Mouse (Mus musculus) gastrocnemius, adult 8-10 months (tissue): Measurements from ENCODE around the gene Mrnip. TPM values are rescaled to one million over a fixed set of nuclear protein-coding genes. Genes with fewer than 3 reads are reported as not detected.

ENCODE experiments used
- DNase-seq, 2 experiments: peaks; one replicate each; pipeline ENCODE4 v3.0.0; 2022; ENCODE audit warnings: low spot score in 2 of 2
- total RNA-seq, 4 experiments: library from RNA; stranded (reverse); gene quantifications; 2 replicates each; pipeline ENCODE4 v1.2.4; 2022

Mrnip gene
- total RNA-seq, 4 experiments from 2014 or later, result 2.4 to 2.9 (median 2.6) TPM

GRCm38 (mm10) chr11:50159347-50159746 lies 14.9 kb upstream of the Mrnip start:
- no peak for DNase-seq

GRCm38 (mm10) chr11:50161578-50162304 lies 12.5 kb upstream of the Mrnip start:
- peak; percentile 31 to 41 for DNase-seq

- no peak for DNase-seq
Observed at GRCm38 (mm10) chr11:50162338-50163050, 11.8 kb upstream of the Mrnip start.

GRCm38 (mm10) chr11:50168352-50168751 lies 5.9 kb upstream of the Mrnip start:
- DNase-seq, result no peak

GRCm38 (mm10) chr11:50174730-50175187 lies 515 bp downstream of the Mrnip start:
- peak; percentile 97 to 98 for DNase-seq

GRCm38 (mm10) chr11:50176351-50176750 lies 2.1 kb downstream of the Mrnip start:
- DNase-seq, result no peak

GRCm38 (mm10) chr11:50177111-50177510 lies 2.9 kb downstream of the Mrnip start:
- no peak for DNase-seq

GRCm38 (mm10) chr11:50178532-50179488 lies 4.6 kb downstream of the Mrnip start:
- no peak for DNase-seq

- no peak for DNase-seq
Observed at GRCm38 (mm10) chr11:50180478-50181231, 6.4 kb downstream of the Mrnip start.

GRCm38 (mm10) chr11:50182702-50183101 lies 8.5 kb downstream of the Mrnip start:
- no peak for DNase-seq

- no peak for DNase-seq
Observed at GRCm38 (mm10) chr11:50184788-50185187, 10.5 kb downstream of the Mrnip start.

- DNase-seq, result no peak
Observed at GRCm38 (mm10) chr11:50188682-50189081, 14.4 kb downstream of the Mrnip start.

GRCm38 (mm10) chr11:50190362-50190761 lies 16.1 kb downstream of the Mrnip start:
- DNase-seq, result no peak

GRCm38 (mm10) chr11:50192278-50192677 lies 18.0 kb downstream of the Mrnip start:
- no peak for DNase-seq

- no peak for DNase-seq
Observed at GRCm38 (mm10) chr11:50194070-50194469, 19.8 kb downstream of the Mrnip start.

- no peak for DNase-seq
Observed at GRCm38 (mm10) chr11:50194793-50195192, 20.5 kb downstream of the Mrnip start.

- no peak for DNase-seq
Observed at GRCm38 (mm10) chr11:50197500-50197899, 23.3 kb downstream of the Mrnip start.

- no peak for DNase-seq
Observed at GRCm38 (mm10) chr11:50198219-50198846, 24.1 kb downstream of the Mrnip start.

GRCm38 (mm10) chr11:50198916-50199315 lies 24.7 kb downstream of the Mrnip start:
- no peak for DNase-seq

GRCm38 (mm10) chr11:50200613-50201012 lies 26.4 kb downstream of the Mrnip start:
- no peak for DNase-seq
